Mouse (Mus musculus) lung, postnatal 0 days (tissue): ENCODE measurements around the gene Lonp2.
A peak's percentile ranks its signal among the peaks of the same experiment; 100 is the strongest.

Experiments used
- CTCF ChIP-seq: IDR thresholded peaks from 2 replicates; pipeline ENCODE4 v1.5.1; 2016; ENCODE audit warnings: antibody characterized with exemption, mild to moderate bottlenecking
- EP300 ChIP-seq: IDR thresholded peaks from 2 replicates; pipeline ENCODE4 v1.6.1; 2016; ENCODE audit warnings: antibody characterized with exemption, mild to moderate bottlenecking, control low read depth

- TF ChIP-seq CTCF (peak; percentile 29), EP300 (no peak)
Measured at GRCm38 (mm10) chr8:86654578-86654977, 30.7 kb downstream of the Lonp2 start.
